Comparison of ENCODE assay signal across 10 mouse cellular contexts in the genomic region with DNA sequence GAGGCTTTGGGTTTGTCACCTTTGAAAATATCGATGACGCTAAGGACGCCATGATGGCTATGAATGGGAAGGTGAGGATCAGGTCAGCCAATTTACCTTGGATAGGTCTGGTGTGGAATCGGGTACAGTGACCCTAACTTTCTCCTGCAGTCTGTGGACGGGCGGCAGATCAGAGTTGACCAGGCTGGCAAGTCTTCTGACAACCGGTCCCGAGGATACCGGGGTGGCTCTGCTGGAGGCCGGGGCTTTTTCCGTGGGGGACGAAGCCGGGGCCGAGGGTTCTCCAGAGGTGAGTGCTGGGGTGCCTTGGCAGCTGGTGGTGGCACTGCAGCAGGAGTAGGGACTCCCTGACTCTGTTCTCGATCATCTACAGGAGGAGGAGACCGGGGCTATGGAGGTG. TPM values are rescaled to one million over a fixed set of nuclear protein-coding genes. Genes with fewer than 3 reads are reported as not detected.
DNase-seq lines count a peak whose midpoint lies in the region; ATAC-seq and TF ChIP-seq lines count a peak whose summit lies in the region.
"Had no signal": no experiment of that assay in that cellular context is flagged by ENCODE, and none has a peak within 500 bp of the region (broad histone marks: within the 10 kb centered on the region; RNA-seq: fewer than 3 reads in every experiment).

No protein-coding gene starts in this region.

- peak; percentile 19 for DNase-seq in gastrocnemius, postnatal 14 days
- no peak for DNase-seq in gastrocnemius, adult 2 months
- DNase-seq in layer of hippocampus, adult 9-11 months = peak; percentile 25
- no peak for DNase-seq in layer of hippocampus, postnatal 36 days
- no peak for DNase-seq in forebrain, embryonic 14.5 days (ENCODE audit: low spot score)
- no peak for DNase-seq in lung, adult 2 months
- DNase-seq: gastrocnemius, postnatal 36 days had no signal

- H3K9ac ChIP-seq in forebrain, embryonic 14.5 days (ENCODE audit: low read length) = peak overlapping the region; percentile 25; the same call in 1 of the 2 replicates
- peak overlapping the region; percentile 35 for H3K9ac ChIP-seq in limb, embryonic 13.5 days

- TF ChIP-seq CTCF in gastrocnemius, adult 2 months (IDR thresholded peaks at IDR 0.05) = no peak
- no peak for TF ChIP-seq CTCF in lung, adult 2 months (IDR thresholded peaks at IDR 0.05; ENCODE audit: insufficient read depth, low read length)

- H3K27me3 ChIP-seq in forebrain, embryonic 14.5 days (replicated peaks; ENCODE audit: control insufficient read depth, insufficient read depth, low read length) = no peaks in the 10 kb centered on the region
- H3K27me3 ChIP-seq in limb, embryonic 13.5 days = no peaks in the 10 kb centered on the region
- H3K27me3 ChIP-seq: liver, embryonic 12.5 days had no signal

- H3K36me3 ChIP-seq in forebrain, embryonic 14.5 days (ENCODE audit: control insufficient read depth, insufficient read depth, low read length) = peaks cover 34% of the 10 kb centered on the region
- peaks cover 32% of the 10 kb centered on the region for H3K36me3 ChIP-seq in limb, embryonic 13.5 days

- peaks cover 33% of the 10 kb centered on the region for H3K4me1 ChIP-seq in forebrain, embryonic 14.5 days (ENCODE audit: control insufficient read depth, insufficient read depth, low read length)
- peaks cover 64% of the 10 kb centered on the region for H3K4me1 ChIP-seq in limb, embryonic 13.5 days
- H3K4me1 ChIP-seq in lung, adult 2 months (ENCODE audit: control insufficient read depth, insufficient read depth, low read length) = peaks cover 10% of the 10 kb centered on the region

- no peak for ATAC-seq in forebrain, embryonic 14.5 days
- no peak for ATAC-seq in limb, embryonic 13.5 days (ENCODE audit: low FRiP score, low read depth)
- ATAC-seq: liver, embryonic 12.5 days had no signal

- H3K4me2 ChIP-seq in forebrain, embryonic 14.5 days (ENCODE audit: low read length) = no peak overlapping the region; the same call in 1 of the 2 replicates
- H3K4me2 ChIP-seq in limb, embryonic 13.5 days (replicated peaks) = no peak overlapping the region

- 93% methylated on average over 16 of the region's 16 CpGs for WGBS in forebrain, embryonic 14.5 days
- 96% methylated on average over 16 of the region's 16 CpGs for WGBS in limb, embryonic 13.5 days
- 93% methylated on average over 16 of the region's 16 CpGs for WGBS in lung, adult 2 months

- TF ChIP-seq POLR2A in lung, adult 2 months (IDR thresholded peaks at IDR 0.05; ENCODE audit: borderline replicate concordance, extremely low read depth, low read depth, low read length) = no peak

- intact Hi-C loops in gastrocnemius, postnatal 14 days (cut with DNase I; ENCODE audit: low total_unique reads) = no loop called here
- intact Hi-C loops in gastrocnemius, adult 2 months (cut with DNase I) = no loop called here

- no peak overlapping the region; the same call in 1 of the 2 replicates for H3K4me3 ChIP-seq in gastrocnemius, adult 2 months
- no peak overlapping the region for H3K4me3 ChIP-seq in forebrain, embryonic 14.5 days (ENCODE audit: low read depth, low read length)
- no peak overlapping the region for H3K4me3 ChIP-seq in limb, embryonic 13.5 days
- H3K4me3 ChIP-seq in lung, adult 2 months (replicated peaks; ENCODE audit: extremely low read depth, low read depth, low read length) = no peak overlapping the region
- H3K4me3 ChIP-seq: liver, embryonic 12.5 days had no signal

- no peaks in the 10 kb centered on the region for H3K9me3 ChIP-seq in forebrain, embryonic 14.5 days (replicated peaks; ENCODE audit: control insufficient read depth, low read length)
- H3K9me3 ChIP-seq in limb, embryonic 13.5 days = no peaks in the 10 kb centered on the region
- H3K9me3 ChIP-seq: liver, embryonic 12.5 days had no signal

- no peak overlapping the region for H3K27ac ChIP-seq in gastrocnemius, adult 2 months
- H3K27ac ChIP-seq in forebrain, embryonic 14.5 days (ENCODE audit: low read depth, low read length) = no peak overlapping the region
- no peak overlapping the region for H3K27ac ChIP-seq in limb, embryonic 13.5 days
- H3K27ac ChIP-seq: liver, embryonic 12.5 days had no signal

RNA-seq across cellular contexts. Expression of a gene that starts 2.7 kb away (rescaled TPM):
- 1 to 10 TPM; 3.3 to 4.2 TPM for total RNA-seq in gastrocnemius, postnatal 14 days (2021)
- 1 to 10 TPM; 6.6 to 7.1 TPM for total RNA-seq in gastrocnemius, adult 2 months (2021)
- total RNA-seq in layer of hippocampus, postnatal 36 days (2021) = 1 to 10 TPM; 6.4 to 6.9 TPM
- polyA plus RNA-seq in forebrain, embryonic 14.5 days (2014; fragmentation: Nextera tagmentation; extraction: Ambion mirVana) = 7.2 and 9.0 TPM in 2 replicates
- polyA plus RNA-seq in limb, embryonic 13.5 days (2015; fragmentation: Nextera tagmentation; extraction: Ambion mirVana) = 9.7 and 11.0 TPM in 2 replicates
- 11.2 and 14.0 TPM in 2 replicates for polyA plus RNA-seq in lung, adult 2 months (2012; rRNA removed)

RNA-seq across cellular contexts. Expression of a gene that starts 4.3 kb away (rescaled TPM):
- total RNA-seq in gastrocnemius, postnatal 14 days (2021) = 10 to 100 TPM; 41.4 to 41.5 TPM
- 10 to 100 TPM; 22.1 to 30.7 TPM for total RNA-seq in gastrocnemius, adult 2 months (2021)
- total RNA-seq in layer of hippocampus, postnatal 36 days (2021) = 10 to 100 TPM; 58.5 to 63.4 TPM
- polyA plus RNA-seq in forebrain, embryonic 14.5 days (2014; fragmentation: Nextera tagmentation; extraction: Ambion mirVana) = 239 and 266 TPM in 2 replicates
- polyA plus RNA-seq in limb, embryonic 13.5 days (2015; fragmentation: Nextera tagmentation; extraction: Ambion mirVana) = 149 and 194 TPM in 2 replicates
- 162 and 200 TPM in 2 replicates for polyA plus RNA-seq in lung, adult 2 months (2012; rRNA removed)

RNA-seq across cellular contexts. Expression of a gene that starts 9.2 kb away (rescaled TPM):
- under 1 TPM; 0.58 to 0.98 TPM for total RNA-seq in gastrocnemius, postnatal 14 days (2021)
- total RNA-seq in gastrocnemius, adult 2 months (2021) = under 1 TPM; 0.23 to 0.73 TPM
- 1 to 10 TPM; 9.0 to 9.6 TPM for total RNA-seq in layer of hippocampus, postnatal 36 days (2021)
- 14.5 and 20.6 TPM in 2 replicates for polyA plus RNA-seq in forebrain, embryonic 14.5 days (2014; fragmentation: Nextera tagmentation; extraction: Ambion mirVana)
- polyA plus RNA-seq in limb, embryonic 13.5 days (2015; fragmentation: Nextera tagmentation; extraction: Ambion mirVana) = 39.5 and 40.4 TPM in 2 replicates
- polyA plus RNA-seq in lung, adult 2 months (2012; rRNA removed) = 3.6 and 4.7 TPM in 2 replicates
- total RNA-seq: hematopoietic stem cell, adult 5-6 weeks had no signal

RNA-seq across cellular contexts. Expression of a gene that starts 22.0 kb away (rescaled TPM):
- total RNA-seq in gastrocnemius, postnatal 14 days (2021) = 10 to 100 TPM; 40.3 to 43.6 TPM
- 10 to 100 TPM; 34.3 to 39.8 TPM for total RNA-seq in gastrocnemius, adult 2 months (2021)
- 10 to 100 TPM; 58.9 to 62.6 TPM for total RNA-seq in layer of hippocampus, postnatal 36 days (2021)
- 67.0 and 73.6 TPM in 2 replicates for polyA plus RNA-seq in forebrain, embryonic 14.5 days (2014; fragmentation: Nextera tagmentation; extraction: Ambion mirVana)
- polyA plus RNA-seq in limb, embryonic 13.5 days (2015; fragmentation: Nextera tagmentation; extraction: Ambion mirVana) = 22.9 and 23.2 TPM in 2 replicates
- 110 and 150 TPM in 2 replicates for polyA plus RNA-seq in lung, adult 2 months (2012; rRNA removed)

RNA-seq across cellular contexts. Expression of a gene that starts 29.4 kb away (rescaled TPM):
- 1 to 10 TPM; 1.6 TPM for total RNA-seq in gastrocnemius, postnatal 14 days (2021)
- 1 to 10 TPM; 1.8 to 2.3 TPM for total RNA-seq in gastrocnemius, adult 2 months (2021)
- 100 to 1,000 TPM; 336 to 379 TPM for total RNA-seq in layer of hippocampus, postnatal 36 days (2021)
- 41.0 and 42.4 TPM in 2 replicates for polyA plus RNA-seq in forebrain, embryonic 14.5 days (2014; fragmentation: Nextera tagmentation; extraction: Ambion mirVana)
- 7.4 and 8.1 TPM in 2 replicates for polyA plus RNA-seq in limb, embryonic 13.5 days (2015; fragmentation: Nextera tagmentation; extraction: Ambion mirVana)
- 29.9 and 31.5 TPM in 2 replicates for polyA plus RNA-seq in lung, adult 2 months (2012; rRNA removed)

Comparison
In these comparisons a context has a peak if more than half of its experiments do, and no peak if none do; other contexts are left out.
1. DNase-seq: peak in gastrocnemius, postnatal 14 days (single experiment) and layer of hippocampus, adult 9-11 months (single experiment); none in gastrocnemius, adult 2 months (single experiment), layer of hippocampus, postnatal 36 days (0 of 2), forebrain, embryonic 14.5 days (single experiment) and lung, adult 2 months (single experiment).
2. RNA of a gene that starts 9.2 kb away (total RNA-seq): 9.0 to 9.6 TPM in layer of hippocampus, postnatal 36 days; 0.58 to 0.98 TPM in gastrocnemius, postnatal 14 days and 0.23 to 0.73 TPM in gastrocnemius, adult 2 months; every median in the first group is over 4 times any median in the second.